Mouse (Mus musculus) E14TG2a.4 (cell line): ENCODE results near the gene Cnnm2.

Experiments used
- CTCF ChIP-seq: conservative IDR thresholded peaks from 2 replicates; pipeline ENCODE4 v1.5.1; 2014; ENCODE audit warnings: low read length
- NANOG ChIP-seq: IDR thresholded peaks from 2 replicates; pipeline ENCODE4 v1.6.1; 2014; ENCODE audit warnings: borderline replicate concordance, low read length, mixed read lengths

DNA sequence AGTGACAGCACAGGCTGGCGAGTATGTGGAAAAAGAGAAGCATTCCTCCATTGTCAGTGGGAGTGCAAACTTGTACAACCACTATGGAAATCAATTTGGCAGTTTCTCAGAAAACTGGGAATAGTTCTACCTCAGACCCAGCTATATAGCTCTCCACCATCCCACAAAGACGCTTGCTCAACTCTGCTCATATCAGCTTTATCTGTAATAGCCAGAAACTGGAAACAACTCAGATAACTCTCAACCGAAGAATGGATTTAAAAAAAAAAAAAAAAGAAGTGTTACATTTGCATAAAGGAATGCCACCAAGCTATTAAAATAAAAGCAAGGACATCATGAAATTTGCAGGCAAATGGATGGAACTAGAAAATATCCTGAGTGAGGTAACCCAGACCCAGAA lies 150.1 kb downstream of the Cnnm2 start:
- TF ChIP-seq CTCF (no peak), NANOG (no peak)
